Mouse (Mus musculus) 416B (cell line): ENCODE data around the gene Gpr37l1.
"Not testable (repeated sequence)": the region's sequence is repeated elsewhere in the genome, so short reads cannot be mapped to it uniquely, and the experiment has no call there.

ENCODE experiments used
- DNase-seq: peaks from one replicate; pipeline ENCODE4 v3.0.0; 2011; ENCODE audit warnings: low read depth

Gene Gpr37l1

DNA sequence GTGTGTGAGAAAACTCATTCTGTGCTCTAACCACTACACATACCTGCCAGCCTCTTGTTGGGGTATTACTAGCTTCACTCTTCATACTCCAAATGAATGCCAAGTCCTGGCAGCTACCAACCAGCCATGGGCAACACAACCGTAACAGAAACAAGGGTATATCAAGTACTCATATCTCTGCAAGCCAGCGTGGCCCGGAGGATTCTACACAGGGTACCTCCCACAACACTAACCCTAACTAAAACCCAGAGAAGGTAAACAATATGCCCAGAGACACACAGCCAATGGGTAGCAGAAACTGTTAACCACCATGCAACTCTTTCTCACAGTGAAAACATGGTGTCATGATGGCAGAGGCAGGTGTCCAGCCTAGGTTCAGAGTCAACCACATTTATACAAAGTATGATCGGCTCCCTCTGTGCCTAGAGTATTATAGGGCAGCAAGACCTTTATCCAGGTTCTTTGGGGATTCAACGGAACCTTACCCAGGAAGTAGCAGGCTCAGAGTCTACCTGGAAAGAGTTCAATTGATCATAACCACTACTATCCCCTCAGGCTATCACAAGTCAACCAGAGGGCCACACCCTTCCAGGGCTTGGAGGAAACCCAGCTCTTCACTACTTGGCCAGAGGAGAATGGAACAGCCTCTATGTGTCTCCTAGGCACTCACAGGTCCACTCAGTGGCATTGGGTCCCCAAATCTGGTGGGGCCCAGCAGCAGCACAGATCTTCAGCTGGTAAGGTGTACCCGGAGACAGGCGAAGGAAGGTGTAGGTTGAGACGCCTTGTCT lies 42.7 kb downstream of the Gpr37l1 start:
- no peak for DNase-seq

DNA sequence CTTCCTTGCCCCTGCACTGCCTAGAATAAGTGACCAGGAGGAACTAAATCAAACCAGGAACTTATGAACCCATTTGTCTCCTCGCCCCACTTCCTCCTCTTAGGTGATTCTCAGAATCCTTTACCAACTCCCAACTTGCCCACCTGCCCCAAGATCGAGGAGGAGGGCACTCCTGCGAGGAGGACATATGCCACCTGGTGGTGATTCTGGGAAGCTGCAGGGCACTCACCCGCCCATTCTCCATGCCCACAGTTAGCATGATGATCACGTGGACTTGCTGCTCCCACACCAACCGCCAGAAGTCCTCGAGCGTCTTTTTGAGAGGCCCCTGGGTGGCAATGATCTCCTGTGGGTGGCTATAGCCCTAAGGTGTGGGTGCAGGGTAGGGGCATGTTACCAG lies 54.8 kb downstream of the Gpr37l1 start:
- peak; percentile 78 for DNase-seq

DNA sequence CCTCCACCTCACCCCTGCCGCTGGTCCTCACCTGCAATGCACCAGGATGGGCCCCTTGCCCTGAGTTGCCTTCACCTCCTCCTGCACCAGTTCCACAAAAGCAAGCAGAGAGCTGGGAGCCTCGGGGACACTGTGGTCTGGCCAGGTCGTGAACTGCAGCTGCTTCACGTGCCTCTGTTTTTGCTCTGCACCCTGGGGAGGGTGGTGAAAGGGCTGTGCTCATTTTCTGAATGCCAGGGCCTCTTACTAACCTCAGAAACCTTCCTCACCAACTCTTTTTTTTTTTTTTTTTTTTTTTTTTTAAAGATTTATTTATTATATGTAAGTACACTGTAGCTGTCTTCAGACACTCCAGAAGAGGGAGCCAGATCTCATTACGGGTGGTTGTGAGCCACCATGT lies 56.2 kb downstream of the Gpr37l1 start:
- DNase-seq, result not testable (repeated sequence)
